Mouse (Mus musculus): ENCODE data around the gene Gm11361. TPM values are rescaled to one million over a fixed set of nuclear protein-coding genes. Genes with fewer than 3 reads are reported as not detected.

The Gm11361 gene
- total and polyA plus RNA-seq, 2 experiments from 2014 or later = 0.95 to 2.3 TPM

DNA sequence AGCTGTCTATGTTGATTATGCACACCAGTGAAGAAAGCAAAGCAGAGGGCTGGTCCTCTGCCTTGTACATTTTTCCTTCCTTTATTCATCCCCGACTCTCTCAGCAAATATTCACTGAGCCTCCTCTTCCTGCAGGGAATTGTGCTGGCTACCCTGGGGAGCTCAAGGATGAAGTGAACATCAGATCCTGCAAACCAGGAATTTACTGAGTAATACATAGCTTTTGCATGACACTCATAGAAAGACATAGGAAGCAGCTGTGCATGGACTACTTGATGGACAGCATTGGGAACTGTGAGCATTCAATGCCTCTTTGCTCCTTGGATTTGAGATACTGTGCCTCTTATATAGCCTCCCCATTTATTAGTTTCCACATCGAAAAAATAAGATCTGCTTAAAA is 40.2 kb downstream of the Gm11361 start:
- DNase-seq (no peak), ATAC-seq (no peak)
- H3K27ac ChIP-seq (ENCODE audit: low read depth, low read length) = no peak overlapping the region
- no peaks in the 10 kb centered on the region for H3K9me3 ChIP-seq (ENCODE audit: low read length)
- H3K9ac ChIP-seq = no peak overlapping the region
- 54% methylated on average over 2 of the region's 2 CpGs for WGBS
- peaks cover 4% of the 10 kb centered on the region for H3K4me1 ChIP-seq (ENCODE audit: insufficient read depth)
- H3K4me2 ChIP-seq (ENCODE audit: low read depth) = no peak overlapping the region
- no peak overlapping the region for H3K4me3 ChIP-seq (ENCODE audit: low read depth, low read length)
- no peaks in the 10 kb centered on the region for H3K36me3 ChIP-seq (ENCODE audit: insufficient read depth)
- no peak for TF ChIP-seq CTCF (IDR thresholded peaks at IDR 0.05; ENCODE audit: low read depth)
- no peaks in the 10 kb centered on the region for H3K27me3 ChIP-seq (ENCODE audit: insufficient read depth, low read length)

Other genes with a start within 250 kb of the Gm11361 start
- gene Prl4a1, start 241.3 kb upstream of the Gm11361 start, total RNA-seq (2014; rRNA removed) = not detected in 2 replicates
- not detected in 2 replicates for gene Prl4a1, start 241.3 kb upstream of the Gm11361 start, polyA plus RNA-seq (2015; fragmentation: Nextera tagmentation; extraction: Ambion mirVana)
- gene Prl5a1, start 115.0 kb upstream of the Gm11361 start, total RNA-seq (2014; rRNA removed) = not detected in 2 replicates
- gene Prl5a1, start 115.0 kb upstream of the Gm11361 start, polyA plus RNA-seq (2015; fragmentation: Nextera tagmentation; extraction: Ambion mirVana) = not detected in 2 replicates

All from forebrain, postnatal 0 days (tissue).